Mouse (Mus musculus): ENCODE results near the gene S1pr3.

The S1pr3 gene

GRCm38 (mm10) chr13:51405731-51406320 lies 2.6 kb upstream of the S1pr3 start:
- DNase-seq (ENCODE audit: low spot score) = no peak

GRCm38 (mm10) chr13:51407541-51408217 lies 760 bp upstream of the S1pr3 start:
- DNase-seq (ENCODE audit: low spot score) = no peak

DNA sequence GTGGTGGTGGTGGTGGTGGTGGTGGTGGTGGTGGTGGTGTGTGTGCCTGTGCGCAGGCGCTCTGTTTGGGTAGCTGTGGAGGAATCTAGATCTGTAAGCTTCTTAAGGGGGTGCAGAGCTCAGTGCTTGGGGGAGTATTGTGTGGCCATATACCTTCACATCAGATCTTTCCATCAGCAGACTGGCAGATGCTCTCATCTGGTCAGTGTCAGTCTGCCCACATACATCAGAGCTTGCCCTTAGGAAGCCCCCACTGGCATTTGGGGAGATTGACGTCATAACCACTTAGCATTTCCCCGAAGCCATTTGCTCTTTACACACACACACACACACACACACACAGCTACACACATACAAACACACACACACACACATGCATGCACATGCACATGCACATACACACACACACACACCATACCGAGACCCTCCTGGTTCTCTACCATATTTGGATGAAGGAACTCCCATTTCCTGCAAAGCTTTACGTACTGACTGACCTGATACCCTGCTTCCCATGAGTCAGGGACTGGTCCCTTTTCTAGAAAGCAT lies 1.6 kb downstream of the S1pr3 start:
- no peak for DNase-seq (ENCODE audit: low spot score)

GRCm38 (mm10) chr13:51411243-51411642 lies 2.8 kb downstream of the S1pr3 start:
- DNase-seq (ENCODE audit: low spot score) = no peak

GRCm38 (mm10) chr13:51411696-51412430 lies 3.4 kb downstream of the S1pr3 start:
- DNase-seq (ENCODE audit: low spot score) = no peak

DNA sequence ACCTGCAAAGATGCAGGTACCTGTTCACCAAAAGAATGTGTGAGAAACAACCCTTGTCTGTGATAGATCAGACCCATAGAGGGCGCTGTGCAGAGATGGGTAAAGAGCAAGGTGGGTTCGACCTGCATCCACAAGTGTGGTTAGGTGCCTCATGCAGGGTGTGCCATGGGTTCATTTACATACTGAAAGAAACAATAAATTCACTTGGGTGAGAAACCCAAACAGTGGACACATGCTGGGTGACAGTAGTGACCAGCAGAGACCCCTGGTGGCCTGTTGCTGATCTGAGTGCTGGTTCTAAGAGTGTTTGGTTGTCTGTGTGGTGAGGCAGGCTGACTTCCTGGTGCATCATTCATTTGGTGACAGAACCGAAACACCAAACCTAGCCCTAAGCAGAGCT lies 5.0 kb downstream of the S1pr3 start:
- DNase-seq (ENCODE audit: low spot score) = no peak

DNA sequence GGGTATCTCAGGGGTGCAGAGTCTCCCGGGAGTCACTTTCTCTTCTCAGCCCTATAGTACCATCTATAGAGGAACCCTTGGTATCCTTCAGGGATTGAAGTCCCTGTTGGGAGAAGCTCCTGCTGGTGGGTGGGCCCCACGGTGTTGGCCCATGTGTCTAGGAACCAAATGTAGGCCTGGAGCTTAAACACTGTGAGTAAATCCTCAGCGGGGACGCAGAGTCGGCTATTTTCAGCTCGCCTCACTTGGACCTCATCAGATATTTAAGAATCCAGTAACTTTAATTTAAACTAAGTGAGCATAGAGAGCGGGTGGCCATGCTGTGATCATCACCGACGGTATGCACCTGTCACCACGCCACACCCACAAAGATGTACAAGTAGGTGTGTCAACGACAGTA lies 8.3 kb downstream of the S1pr3 start:
- DNase-seq (ENCODE audit: low spot score) = no peak

DNA sequence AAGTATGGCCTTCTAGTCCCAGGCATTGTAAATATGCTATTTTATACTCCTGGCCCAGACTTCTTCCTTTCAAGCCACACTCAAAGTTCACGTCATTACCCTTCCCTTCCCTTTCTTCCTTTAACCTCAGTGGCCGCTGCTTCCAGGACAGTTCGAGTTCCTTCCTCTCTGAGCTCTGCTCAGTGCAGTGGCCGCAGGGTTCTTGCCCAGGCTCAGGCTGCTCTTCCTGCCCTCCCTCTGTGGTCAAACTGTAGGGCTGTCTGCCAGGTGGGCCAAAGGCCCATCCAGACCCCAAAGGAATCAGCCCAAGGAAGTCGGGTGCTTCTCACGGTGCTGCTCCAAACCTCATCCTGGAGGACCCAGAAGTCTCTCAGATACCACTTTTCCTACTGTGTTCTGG lies 9.4 kb downstream of the S1pr3 start:
- no peak for DNase-seq (ENCODE audit: low spot score)

DNA sequence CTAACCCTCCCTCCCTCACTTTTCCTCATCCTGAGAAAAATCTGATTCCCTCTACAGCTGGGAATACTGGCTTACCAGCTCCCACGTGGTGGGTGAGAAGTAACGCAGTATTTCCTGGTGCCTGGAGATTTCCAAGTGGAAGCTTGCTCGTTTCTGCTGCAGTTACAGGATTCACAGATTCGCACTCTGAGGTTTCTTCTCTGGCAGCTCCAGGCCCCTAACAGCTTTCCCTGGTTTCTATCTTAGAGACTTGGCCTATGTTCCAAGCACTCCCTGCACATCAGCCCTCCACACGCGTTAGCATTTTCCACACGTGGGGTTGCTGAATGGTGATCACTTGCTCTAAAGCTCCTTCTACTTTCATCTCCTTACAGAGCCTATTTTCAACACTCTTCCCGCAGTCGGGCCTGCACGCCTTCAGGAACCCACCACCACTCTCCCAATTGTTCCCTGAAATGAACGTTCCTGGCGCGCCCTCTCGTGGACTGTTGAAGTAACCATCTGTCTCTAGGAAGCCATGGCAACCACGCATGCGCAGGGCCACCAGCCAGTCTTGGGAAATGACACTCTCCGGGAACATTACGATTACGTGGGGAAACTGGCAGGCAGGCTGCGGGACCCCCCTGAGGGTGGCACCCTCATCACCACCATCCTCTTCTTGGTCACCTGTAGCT lies 10.0 kb downstream of the S1pr3 start:
- DNase-seq (ENCODE audit: low spot score) = peak; percentile 93

DNA sequence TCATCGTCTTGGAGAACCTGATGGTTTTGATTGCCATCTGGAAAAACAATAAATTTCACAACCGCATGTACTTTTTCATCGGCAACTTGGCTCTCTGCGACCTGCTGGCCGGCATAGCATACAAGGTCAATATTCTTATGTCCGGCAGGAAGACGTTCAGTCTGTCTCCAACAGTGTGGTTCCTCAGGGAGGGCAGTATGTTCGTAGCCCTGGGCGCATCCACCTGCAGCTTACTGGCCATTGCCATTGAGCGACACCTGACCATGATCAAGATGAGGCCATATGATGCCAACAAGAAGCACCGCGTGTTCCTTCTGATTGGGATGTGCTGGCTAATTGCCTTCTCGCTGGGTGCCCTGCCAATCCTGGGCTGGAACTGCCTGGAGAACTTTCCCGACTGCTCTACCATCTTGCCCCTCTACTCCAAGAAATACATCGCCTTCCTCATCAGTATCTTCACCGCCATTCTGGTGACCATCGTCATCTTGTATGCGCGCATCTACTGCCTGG lies 10.6 kb downstream of the S1pr3 start:
- no peak for DNase-seq (ENCODE audit: low spot score)

- DNase-seq (ENCODE audit: low spot score) = no peak
Measured at GRCm38 (mm10) chr13:51419501-51419900, 11.1 kb downstream of the S1pr3 start.

DNA sequence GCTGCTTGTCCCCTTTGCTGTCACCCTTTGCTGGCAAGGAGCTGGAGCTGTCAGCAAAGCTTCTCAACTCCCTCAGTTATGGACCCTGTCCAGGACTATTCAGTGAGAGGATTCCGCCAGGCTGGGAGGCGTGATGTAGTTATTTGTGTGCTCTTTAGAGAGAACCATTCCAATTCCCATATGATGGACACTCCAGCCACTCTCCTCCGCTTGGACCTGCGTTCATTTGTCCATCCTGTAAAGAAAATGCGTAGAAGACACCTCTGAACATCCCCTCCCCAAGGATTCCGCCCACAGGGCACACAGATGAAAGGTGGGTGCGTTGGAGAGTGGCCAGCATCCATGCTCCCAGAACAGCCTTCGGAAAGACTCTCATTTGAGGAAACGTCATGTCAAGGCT lies 12.4 kb downstream of the S1pr3 start:
- DNase-seq (ENCODE audit: low spot score) = no peak

GRCm38 (mm10) chr13:51423647-51424046 lies 15.2 kb downstream of the S1pr3 start:
- no peak for DNase-seq (ENCODE audit: low spot score)

GRCm38 (mm10) chr13:51424647-51425046 lies 16.2 kb downstream of the S1pr3 start:
- peak; percentile 66 for DNase-seq (ENCODE audit: low spot score)

DNA sequence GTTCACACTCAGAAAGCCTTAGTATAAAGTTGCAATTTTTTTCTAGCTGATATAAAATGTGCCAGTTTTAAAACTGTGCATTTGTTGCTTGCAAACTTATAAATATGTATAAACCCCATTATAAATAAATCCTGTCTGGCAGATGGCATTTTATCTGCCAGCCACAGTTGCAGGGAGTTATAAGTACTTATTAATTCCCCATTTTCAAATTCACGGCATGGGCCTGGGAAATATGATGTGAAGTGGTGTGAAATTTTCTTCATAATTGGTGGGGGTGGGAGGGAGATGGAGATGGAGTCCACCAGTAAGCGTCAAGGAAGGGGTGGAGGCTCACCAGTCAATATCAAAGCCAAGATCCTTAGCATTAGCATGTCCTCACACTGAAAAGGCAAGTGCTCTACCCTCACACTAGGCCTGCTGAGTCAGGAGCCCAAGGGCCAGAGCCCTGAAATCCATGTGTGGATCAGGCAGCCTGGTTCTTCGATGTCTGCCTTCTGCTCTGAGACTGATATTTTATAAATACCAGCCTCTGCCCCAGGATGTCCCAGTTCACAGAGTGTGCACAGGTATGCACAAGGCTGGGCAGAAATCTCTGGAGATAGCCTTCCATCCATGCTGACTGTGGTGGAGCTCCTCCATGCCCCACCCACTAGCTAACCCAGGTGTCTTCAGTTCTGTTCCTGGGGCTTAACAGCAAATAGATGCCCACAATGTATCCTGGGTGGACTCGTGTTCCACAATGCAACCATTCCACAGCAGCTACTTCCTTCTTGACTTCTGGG lies 17.4 kb downstream of the S1pr3 start:
- no peak for DNase-seq (ENCODE audit: low spot score)

GRCm38 (mm10) chr13:51433371-51433770 lies 24.9 kb downstream of the S1pr3 start:
- no peak for DNase-seq (ENCODE audit: low spot score)

DNA sequence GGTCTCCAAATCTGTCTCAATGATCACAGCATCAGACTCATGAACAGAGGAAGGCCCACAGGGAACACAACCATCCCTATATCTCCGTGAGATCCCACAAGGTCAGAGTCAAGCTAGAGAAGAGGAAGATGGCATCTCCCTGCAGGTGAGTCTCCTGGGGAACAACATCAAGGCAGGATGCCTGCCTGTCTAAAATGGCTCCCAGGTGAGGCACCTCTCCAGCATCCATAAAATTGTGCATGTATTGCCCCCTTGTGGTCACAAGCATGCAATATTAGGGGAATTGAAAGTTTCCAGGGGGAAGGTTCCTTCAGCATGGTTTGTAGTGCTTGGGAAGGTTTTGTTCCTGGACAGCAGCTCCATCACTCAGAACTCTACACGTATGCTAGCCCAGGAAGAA lies 26.0 kb downstream of the S1pr3 start:
- DNase-seq (ENCODE audit: low spot score) = no peak

- no peak for DNase-seq (ENCODE audit: low spot score)
Measured at GRCm38 (mm10) chr13:51435146-51435545, 26.7 kb downstream of the S1pr3 start.

DNA sequence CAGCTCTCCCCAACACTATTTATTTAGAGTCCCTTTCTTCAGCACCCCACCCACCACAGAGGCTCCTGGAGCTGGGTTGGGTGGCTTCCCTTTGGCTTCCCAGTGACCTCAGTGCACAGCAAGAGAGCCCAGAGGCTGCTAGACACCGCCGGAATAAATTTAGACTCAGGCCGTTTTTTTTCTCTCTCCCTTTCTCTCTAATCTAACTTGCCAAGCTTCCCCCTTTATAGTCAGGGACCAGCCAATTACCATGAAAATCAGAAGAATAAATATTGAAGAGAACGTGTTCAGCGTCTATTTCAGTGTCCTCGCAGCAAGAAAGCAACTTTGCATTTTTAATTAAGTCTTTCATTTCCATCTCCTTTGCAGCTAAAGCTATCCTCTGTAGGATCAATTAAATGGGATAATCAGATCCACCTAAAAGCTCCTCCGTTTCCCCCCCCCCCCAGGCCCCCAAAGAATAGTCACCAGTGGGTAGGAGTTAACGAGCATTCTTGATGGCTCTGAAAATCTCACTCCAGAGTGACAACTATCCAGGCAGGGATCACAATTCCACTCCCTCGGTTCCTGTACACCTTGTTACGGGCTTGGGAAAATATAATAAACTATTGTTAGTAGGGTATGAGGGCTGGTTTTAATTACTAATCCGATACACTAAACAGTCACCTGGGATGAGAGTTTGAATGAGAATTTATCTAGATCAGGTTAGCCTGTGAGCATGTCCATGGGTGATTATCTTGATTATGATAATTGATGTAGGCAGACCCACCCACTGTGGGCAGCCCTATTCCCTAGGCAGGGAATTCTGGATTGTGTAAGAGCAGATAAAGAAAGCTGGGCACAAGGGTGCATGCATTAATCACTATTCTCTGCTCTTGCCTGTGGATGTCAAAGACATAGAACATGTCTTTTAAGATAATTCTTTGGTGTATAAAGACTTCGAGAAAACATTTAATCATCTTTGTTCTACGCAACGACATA lies 29.0 kb downstream of the S1pr3 start:
- no peak for DNase-seq (ENCODE audit: low spot score)

GRCm38 (mm10) chr13:51442922-51443321 lies 34.5 kb downstream of the S1pr3 start:
- no peak for DNase-seq (ENCODE audit: low spot score)
